Mouse (Mus musculus) left cerebral cortex, postnatal 14 days (tissue): ENCODE results near the gene B9d2. TPM values are rescaled to one million over a fixed set of nuclear protein-coding genes. Genes with fewer than 3 reads are reported as not detected.
"Not testable (repeated sequence)": the region's sequence is repeated elsewhere in the genome, so short reads cannot be mapped to it uniquely, and the experiment has no call there.

Experiments
- DNase-seq, 2 experiments: peaks; one replicate each; pipeline ENCODE4 v3.0.0; 2021 to 2022; ENCODE audit warnings: low spot score in 2 of 2, mixed read lengths in 1 of 2
- intact Hi-C: fragments of 180-260 bp; cut with DNase I; formaldehyde crosslinking; loops from one replicate; pipeline ENCODE4 v1.15.1; 2025
- total RNA-seq, 2 experiments: library from RNA; stranded (reverse); gene quantifications; 2 replicates each; pipeline ENCODE4 v1.2.3; 2021

Gene B9d2
- total RNA-seq, 2 experiments from 2014 or later: 25.5 to 30.1 TPM

DNA sequence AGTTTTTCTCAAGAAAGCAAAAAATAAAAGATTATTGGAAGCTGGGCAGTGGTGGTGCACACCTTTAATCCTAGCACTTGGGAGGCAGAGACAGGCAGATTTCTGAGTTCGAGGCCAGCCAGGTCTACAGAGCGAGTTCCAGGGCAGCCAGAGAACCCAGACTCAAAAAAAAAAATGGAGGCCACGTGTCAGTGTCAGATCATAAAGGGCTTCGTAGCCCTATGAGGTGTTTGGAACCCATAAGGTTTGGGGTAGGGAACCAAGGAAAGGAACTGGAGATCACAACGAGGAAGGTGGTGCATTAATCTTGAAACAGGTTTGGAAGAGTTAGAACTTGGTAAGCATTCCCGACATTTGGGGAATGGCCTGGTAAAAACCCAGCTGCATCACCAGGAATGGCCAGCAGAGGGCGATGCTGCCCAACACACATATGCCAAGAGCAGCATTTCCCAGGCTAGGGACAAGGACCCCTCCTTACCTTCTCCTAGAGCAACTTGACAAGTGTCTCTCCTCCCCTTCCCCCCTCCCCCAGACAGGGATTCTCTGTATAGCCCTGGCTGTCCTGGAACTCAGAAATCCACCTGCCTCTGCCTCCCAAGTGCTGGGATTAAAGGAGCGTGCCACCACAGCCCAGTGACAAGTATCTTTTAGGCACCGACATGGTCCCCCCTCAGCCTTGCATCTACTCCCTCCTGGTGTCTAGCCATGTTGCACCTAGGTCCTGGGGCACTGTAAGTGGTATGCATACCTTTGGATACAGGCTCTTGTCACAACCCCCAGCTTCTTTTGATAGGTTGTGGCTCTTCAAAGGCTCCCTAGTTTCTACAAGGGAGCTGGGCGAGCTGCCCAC is 39.4 kb downstream of the B9d2 start:
- intact Hi-C loops: no loop called here
- peak; percentile 81 to 85 for DNase-seq

DNA sequence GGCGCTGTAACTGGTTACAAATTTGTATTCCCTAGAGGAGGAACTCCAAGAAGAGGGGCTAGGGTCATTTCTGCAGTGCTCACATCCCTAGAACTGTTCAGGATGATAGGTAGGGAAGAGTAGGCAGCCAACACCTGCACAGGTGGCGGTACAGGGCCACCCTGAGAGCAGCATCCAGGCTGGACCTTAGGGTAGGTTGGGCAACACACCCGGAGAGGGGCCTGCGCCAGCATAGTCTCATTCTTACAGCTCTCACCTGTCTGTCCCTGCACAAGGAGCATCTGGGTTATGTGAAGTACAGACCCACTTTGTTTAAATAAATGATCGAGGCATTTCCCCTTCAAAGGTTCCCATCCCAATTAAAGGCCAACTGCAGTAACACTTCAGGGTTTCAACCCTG is 40.2 kb downstream of the B9d2 start:
- intact Hi-C loops: no loop called here
- no peak for DNase-seq

- DNase-seq, intact Hi-C loops: not testable (repeated sequence)
Observed at GRCm38 (mm10) chr7:25721776-25722175, 41.2 kb downstream of the B9d2 start.

DNA sequence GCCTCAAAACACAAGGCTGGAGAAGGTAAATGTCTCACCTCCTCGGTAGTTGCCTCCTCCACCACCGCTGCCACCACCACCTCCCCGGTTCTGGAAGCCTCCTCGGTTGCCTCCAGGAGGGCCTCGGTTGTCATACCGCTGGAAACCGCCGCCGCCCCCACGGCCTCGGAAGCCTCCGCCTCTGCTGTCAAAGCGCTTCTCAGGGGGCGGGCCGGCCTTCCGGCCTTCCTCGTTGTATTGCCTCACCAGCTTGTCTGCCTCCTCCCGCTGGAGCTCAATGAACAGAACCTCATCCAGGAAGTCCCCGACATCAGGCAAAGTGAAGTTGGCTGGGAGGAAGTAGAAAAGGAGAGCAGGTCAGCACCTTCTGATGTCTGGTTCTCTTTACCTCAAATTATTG is 45.3 kb downstream of the B9d2 start:
- intact Hi-C loops: no loop called here

GRCm38 (mm10) chr7:25727800-25728199 is 47.2 kb downstream of the B9d2 start:
- no peak for DNase-seq
- intact Hi-C loops: no loop called here

More for the DNA sequence above, 45.3 kb downstream of the B9d2 start:
- DNase-seq: no peak

DNA sequence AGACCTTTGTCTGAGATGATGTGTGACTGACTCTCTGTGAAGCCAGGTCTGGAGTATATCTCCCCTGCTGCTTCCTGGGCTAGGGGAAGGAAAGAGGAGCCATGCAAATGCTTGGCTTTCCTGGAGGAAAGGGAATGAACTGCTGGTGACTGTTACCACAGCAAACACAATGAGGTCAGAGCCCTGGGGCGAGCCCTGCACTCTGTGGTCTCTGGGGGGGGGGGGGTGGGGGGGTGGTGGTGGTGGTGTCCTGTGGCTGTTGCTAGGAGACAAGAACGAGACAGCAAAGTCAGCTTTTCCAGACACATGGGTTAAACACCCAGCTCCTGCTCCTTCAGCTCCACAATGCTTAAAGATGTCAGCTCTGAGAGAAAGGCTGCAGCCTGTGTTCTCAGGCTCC is 48.8 kb downstream of the B9d2 start:
- no peak for DNase-seq
- intact Hi-C loops: no loop called here

- no peak for DNase-seq
- intact Hi-C loops: no loop called here
Observed at GRCm38 (mm10) chr7:25729862-25730261, 49.3 kb downstream of the B9d2 start.

- no peak for DNase-seq
- intact Hi-C loops: no loop called here
Observed at GRCm38 (mm10) chr7:25731294-25732055, 50.9 kb downstream of the B9d2 start.

- no peak for DNase-seq
- intact Hi-C loops: no loop called here
Observed at GRCm38 (mm10) chr7:25734991-25735390, 54.4 kb downstream of the B9d2 start.

Other genes with a start within 250 kb of the B9d2 start
- 1 to 10 TPM; 2.9 to 3.0 TPM for gene Ceacam1, start 203.2 kb upstream of the B9d2 start, total RNA-seq
- under 1 TPM; 0.29 to 0.63 TPM for gene Ceacam2, start 140.9 kb upstream of the B9d2 start, total RNA-seq
- gene Erich4, start 64.9 kb upstream of the B9d2 start, total RNA-seq: not detected
- gene Dmac2, start 61.4 kb upstream of the B9d2 start, total RNA-seq: 10 to 100 TPM; 35.7 to 39.6 TPM
- gene B3gnt8, start 54.1 kb upstream of the B9d2 start, total RNA-seq: 1 to 10 TPM in 1 of 2 experiments, under 1 TPM in 1; 0.91 to 1.0 TPM
- 10 to 100 TPM; 32.0 to 32.7 TPM for gene Bckdha, start 21.8 kb upstream of the B9d2 start, total RNA-seq
- gene Exosc5, start 21.6 kb upstream of the B9d2 start, total RNA-seq: 10 to 100 TPM; 22.6 to 23.9 TPM
- 10 to 100 TPM; 40.2 to 48.8 TPM for gene Tmem91, start 5.6 kb upstream of the B9d2 start, total RNA-seq
- 10 to 100 TPM; 10.9 to 11.1 TPM for gene Tgfb1, start 6.2 kb downstream of the B9d2 start, total RNA-seq
- 10 to 100 TPM; 56.2 to 56.7 TPM for gene Ccdc97, start 38.3 kb downstream of the B9d2 start, total RNA-seq
- gene Hnrnpul1, start 74.0 kb downstream of the B9d2 start, total RNA-seq: 100 to 1,000 TPM; 102 to 103 TPM
- gene Axl, start 107.9 kb downstream of the B9d2 start, total RNA-seq: 10 to 100 TPM; 35.9 to 38.8 TPM
- 1 to 10 TPM; 3.5 to 4.6 TPM for gene Cyp2s1, start 136.1 kb downstream of the B9d2 start, total RNA-seq
- under 1 TPM; 0.27 to 0.44 TPM for gene Cyp2b10, start 216.8 kb downstream of the B9d2 start, total RNA-seq